Mouse (Mus musculus) MEL (cell line): Measurements from ENCODE around the gene Rasgrp3.

ENCODE experiments used
- CTCF ChIP-seq, 3 experiments: IDR thresholded peaks in 2 of 3; conservative IDR thresholded peaks in 1 of 3; 2 replicates each; pipeline ENCODE4 v1.5.1; 2011 to 2012; ENCODE audit warnings: low read length in 3 of 3, low read depth in 2 of 3, mild to moderate bottlenecking in 2 of 3, improper control_type of control experiment in 1 of 3, inconsistent platforms in 1 of 3, mixed read lengths in 1 of 3, moderate library complexity in 1 of 3; ENCODE audit not compliant: control insufficient read depth in 1 of 3, insufficient read depth in 1 of 3, poor library complexity in 1 of 3, severe bottlenecking in 1 of 3
- EP300 ChIP-seq, 2 experiments: IDR thresholded peaks; 2 replicates each; pipeline ENCODE4 v1.6.1; 2011; ENCODE audit warnings: improper control_type of control experiment in 2 of 2, low read length in 2 of 2, low read depth in 1 of 2, mild to moderate bottlenecking in 1 of 2
- GABPA ChIP-seq: IDR thresholded peaks from 2 replicates; pipeline ENCODE4 v1.6.1; 2012; ENCODE audit warnings: low read depth, mild to moderate bottlenecking, inconsistent platforms, low read length, improper control_type of control experiment, moderate library complexity
- MEF2A ChIP-seq: IDR thresholded peaks from 2 replicates; pipeline ENCODE4 v1.6.1; 2014; ENCODE audit warnings: low read depth, mild to moderate bottlenecking, inconsistent platforms, low read length, improper control_type of control experiment; ENCODE audit not compliant: poor library complexity, insufficient replicate concordance, severe bottlenecking; ENCODE audit errors: extremely low read depth
- POLR2A ChIP-seq, 2 experiments: IDR thresholded peaks; 2 replicates each; pipeline ENCODE4 v1.6.1; 2011 to 2012; ENCODE audit warnings: low read length in 2 of 2, mild to moderate bottlenecking in 2 of 2, control low read depth in 1 of 2, improper control_type of control experiment in 1 of 2, low read depth in 1 of 2, moderate library complexity in 1 of 2; ENCODE audit not compliant: control insufficient read depth in 1 of 2, insufficient read depth in 1 of 2, poor library complexity in 1 of 2
- SIN3A ChIP-seq: IDR thresholded peaks from 2 replicates; pipeline ENCODE4 v1.6.1; 2012; ENCODE audit warnings: low read length, improper control_type of control experiment, inconsistent platforms
- TBP ChIP-seq: IDR thresholded peaks from 2 replicates; pipeline ENCODE4 v1.8.0; 2011; ENCODE audit warnings: low read depth, low read length, improper control_type of control experiment

GRCm38 (mm10) chr17:75467526-75467925 is 31.8 kb downstream of the Rasgrp3 start:
- TF ChIP-seq MEF2A (no peak), TBP (no peak), GABPA (no peak), POLR2A (IDR thresholded peaks at IDR 0.05; ENCODE audit: control insufficient read depth in 1 of 2, insufficient read depth in 1 of 2, low read depth in 1 of 2, low read length in 2 of 2, poor library complexity in 1 of 2) (no peak), CTCF (IDR thresholded peaks at IDR 0.05 in 2 of 3, conservative IDR thresholded peaks at IDR 0.05 in 1 of 3; ENCODE audit: control insufficient read depth in 1 of 3, insufficient read depth in 1 of 3, low read depth in 2 of 3, low read length in 3 of 3, poor library complexity in 1 of 3, severe bottlenecking in 1 of 3) (no peak), SIN3A (no peak), EP300 (IDR thresholded peaks at IDR 0.05; ENCODE audit: low read depth in 1 of 2, low read length in 2 of 2) (no peak)
